Mouse (Mus musculus) intestine, postnatal 0 days (tissue): ENCODE data around the gene AU040320. TPM values are rescaled to one million over a fixed set of nuclear protein-coding genes. Genes with fewer than 3 reads are reported as not detected.

Source experiments
- ATAC-seq: fragments of 200-750 bp; cut with Nextera tagmentation; 2 replicates; pipeline ENCODE4 v1.8.0; 2017; ENCODE audit warnings: mild to moderate bottlenecking, moderate TSS enrichment, moderate library complexity
- H3K27ac ChIP-seq: fragments of 300-500 bp; sonication (generic); 2 replicates; pipeline ENCODE4 v1.5.1; 2014; ENCODE audit warnings: mild to moderate bottlenecking, low read depth, low read length, moderate library complexity
- H3K27me3 ChIP-seq: fragments of 300-500 bp; sonication (generic); replicated peaks from 2 replicates; pipeline ENCODE4 v1.6.1; 2014; ENCODE audit warnings: low read length, mixed read lengths; ENCODE audit not compliant: control insufficient read depth, insufficient read depth
- H3K36me3 ChIP-seq: fragments of 300-500 bp; sonication (generic); 2 replicates; pipeline ENCODE4 v1.6.1; 2014; ENCODE audit warnings: mild to moderate bottlenecking, moderate library complexity; ENCODE audit not compliant: control insufficient read depth, insufficient read depth
- H3K4me1 ChIP-seq: fragments of 300-500 bp; sonication (generic); replicated peaks from 2 replicates; pipeline ENCODE4 v1.6.1; 2014; ENCODE audit warnings: antibody characterized with exemption, low read length, mixed read lengths; ENCODE audit not compliant: control insufficient read depth, insufficient read depth
- H3K4me2 ChIP-seq: fragments of 300-500 bp; sonication (generic); replicated peaks from 2 replicates; pipeline ENCODE4 v1.6.1; 2014; ENCODE audit warnings: low read depth, mild to moderate bottlenecking, moderate library complexity
- H3K4me3 ChIP-seq: fragments of 300-500 bp; sonication (generic); 2 replicates; pipeline ENCODE4 v1.5.1; 2014; ENCODE audit warnings: low read depth, low read length
- H3K9ac ChIP-seq: fragments of 300-500 bp; sonication (generic); 2 replicates; pipeline ENCODE4 v1.6.1; 2014; ENCODE audit warnings: mild to moderate bottlenecking, low read depth, low read length
- H3K9me3 ChIP-seq: fragments of 300-500 bp; sonication (generic); 2 replicates; pipeline ENCODE4 v1.6.1; 2016; ENCODE audit warnings: mixed run types; ENCODE audit not compliant: control insufficient read depth
- CTCF ChIP-seq: sonication (generic); IDR thresholded peaks from 2 replicates; pipeline ENCODE4 v1.5.1; 2016; ENCODE audit warnings: low read depth, mild to moderate bottlenecking, control low read depth, antibody characterized with exemption, moderate library complexity
- WGBS: fragments of 180-500 bp; shearing (Covaris S2); extraction: QIAGEN DNeasy Blood & Tissue Kit; methylation state at CpG from one replicate; pipeline ENCODE4 v1.1.7; 2014; 5-methylcytosine and 5-hydroxymethylcytosine counted together
- polyA plus RNA-seq: library from polyadenylated mRNA; unstranded; fragments of >200 nt; fragmentation: Nextera tagmentation; extraction: Ambion mirVana; gene quantifications from 2 replicates; pipeline ENCODE4 v1.2.1, GENCODE M21; 2015

AU040320 gene
- polyA plus RNA-seq, 1 experiment from 2014 or later = 68.7 TPM

DNA sequence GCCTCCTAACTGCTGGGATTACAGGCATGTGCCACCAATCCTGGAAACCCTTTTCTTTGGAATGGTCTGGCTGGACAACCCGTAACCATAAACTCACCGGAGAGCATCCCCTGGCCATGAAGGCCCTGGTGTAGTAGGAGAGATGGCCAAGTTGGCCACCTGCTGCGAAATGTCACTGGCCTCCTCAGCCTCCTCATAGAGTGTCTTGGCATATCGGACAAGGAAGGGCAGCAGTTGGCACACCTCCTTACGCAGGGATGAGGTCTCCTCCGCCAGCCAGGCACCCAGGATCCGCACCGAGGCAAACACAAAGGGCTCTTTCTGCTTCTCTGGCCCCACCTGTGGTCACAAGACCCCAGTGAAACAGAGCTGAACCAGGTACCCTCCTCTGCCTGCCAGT, 5.0 kb upstream of the AU040320 start:
- TF ChIP-seq CTCF = no peak
- 92% methylated on average over 8 of the region's 8 CpGs for WGBS
- peaks cover 57% of the 10 kb centered on the region for H3K36me3 ChIP-seq
- H3K27me3 ChIP-seq = no peaks in the 10 kb centered on the region
- no peak overlapping the region for H3K4me3 ChIP-seq
- no peak for ATAC-seq
- no peaks in the 10 kb centered on the region for H3K9me3 ChIP-seq
- no peak overlapping the region for H3K4me2 ChIP-seq
- H3K9ac ChIP-seq = no peak overlapping the region
- H3K4me1 ChIP-seq = peaks cover 5% of the 10 kb centered on the region; the same call in 1 of the 2 replicates
- H3K27ac ChIP-seq = no peak overlapping the region

DNA sequence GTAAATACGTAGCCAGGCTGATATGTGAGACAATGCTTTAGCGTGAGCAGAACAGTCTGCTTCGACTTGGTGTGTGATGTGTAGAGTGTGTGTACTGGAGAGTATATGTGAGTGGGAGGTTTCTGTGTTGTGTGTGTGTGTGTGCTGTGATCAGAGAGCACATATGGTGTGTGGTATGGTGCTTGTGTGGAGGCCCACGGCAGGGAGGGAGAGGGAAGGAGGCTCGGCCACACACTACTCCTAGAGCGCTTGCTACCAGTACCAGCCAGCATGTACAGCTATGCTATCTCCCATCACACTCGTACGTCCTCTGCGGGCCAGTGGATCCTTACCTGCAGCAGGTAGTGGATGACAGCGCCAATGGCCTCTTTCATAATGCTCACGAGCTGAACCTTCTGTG, 3.8 kb upstream of the AU040320 start:
- Histone ChIP-seq H3K9me3 (no peaks in the 10 kb centered on the region), H3K36me3 (peaks cover 50% of the 10 kb centered on the region), H3K4me3 (no peak overlapping the region), H3K27ac (no peak overlapping the region), H3K4me1 (peaks cover 5% of the 10 kb centered on the region; the same call in 1 of the 2 replicates), H3K27me3 (no peaks in the 10 kb centered on the region), H3K9ac (no peak overlapping the region), H3K4me2 (no peak overlapping the region)
- no peak for TF ChIP-seq CTCF
- no peak for ATAC-seq
- 81% methylated on average over 11 of the region's 11 CpGs for WGBS

DNA sequence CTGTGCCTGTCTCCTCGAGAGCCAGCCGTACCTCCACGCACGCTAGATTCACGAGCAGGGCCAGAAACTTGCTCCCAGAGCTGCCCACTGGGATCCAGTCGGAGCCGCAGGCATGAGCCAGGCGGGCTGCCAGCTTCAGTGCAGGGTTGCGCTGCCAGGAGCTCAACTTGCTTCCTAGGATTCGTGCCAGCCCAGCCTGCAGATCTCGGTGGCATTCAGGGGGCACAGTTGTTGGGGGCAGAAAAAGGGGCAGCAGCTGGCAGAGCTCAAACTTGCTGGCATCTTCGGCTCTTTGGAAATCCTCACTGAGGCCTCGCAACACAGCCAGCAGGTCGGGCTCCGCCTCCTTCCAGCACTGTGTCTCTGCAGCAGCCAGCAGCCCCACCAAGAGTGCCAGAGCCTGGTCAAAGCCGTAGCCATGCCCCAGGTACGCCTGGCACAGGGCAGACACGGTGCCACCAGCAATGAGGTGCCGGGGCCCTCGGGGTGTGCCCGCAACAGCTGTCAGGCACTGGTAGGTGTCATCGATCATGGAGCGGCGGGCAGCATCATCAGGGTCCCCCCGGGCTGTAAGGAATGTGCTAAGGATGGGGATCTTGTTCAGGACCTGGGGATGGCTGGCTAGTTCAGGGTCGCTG, 3.2 kb upstream of the AU040320 start:
- no peaks in the 10 kb centered on the region for H3K9me3 ChIP-seq
- no peak overlapping the region for H3K27ac ChIP-seq
- H3K4me2 ChIP-seq = no peak overlapping the region
- H3K4me1 ChIP-seq = peaks cover 5% of the 10 kb centered on the region; the same call in 1 of the 2 replicates
- no peak overlapping the region for H3K4me3 ChIP-seq
- no peak for ATAC-seq
- H3K36me3 ChIP-seq = peaks cover 44% of the 10 kb centered on the region
- H3K27me3 ChIP-seq = no peaks in the 10 kb centered on the region
- no peak overlapping the region for H3K9ac ChIP-seq
- WGBS = 85% methylated on average over 26 of the region's 26 CpGs
- no peak for TF ChIP-seq CTCF

DNA sequence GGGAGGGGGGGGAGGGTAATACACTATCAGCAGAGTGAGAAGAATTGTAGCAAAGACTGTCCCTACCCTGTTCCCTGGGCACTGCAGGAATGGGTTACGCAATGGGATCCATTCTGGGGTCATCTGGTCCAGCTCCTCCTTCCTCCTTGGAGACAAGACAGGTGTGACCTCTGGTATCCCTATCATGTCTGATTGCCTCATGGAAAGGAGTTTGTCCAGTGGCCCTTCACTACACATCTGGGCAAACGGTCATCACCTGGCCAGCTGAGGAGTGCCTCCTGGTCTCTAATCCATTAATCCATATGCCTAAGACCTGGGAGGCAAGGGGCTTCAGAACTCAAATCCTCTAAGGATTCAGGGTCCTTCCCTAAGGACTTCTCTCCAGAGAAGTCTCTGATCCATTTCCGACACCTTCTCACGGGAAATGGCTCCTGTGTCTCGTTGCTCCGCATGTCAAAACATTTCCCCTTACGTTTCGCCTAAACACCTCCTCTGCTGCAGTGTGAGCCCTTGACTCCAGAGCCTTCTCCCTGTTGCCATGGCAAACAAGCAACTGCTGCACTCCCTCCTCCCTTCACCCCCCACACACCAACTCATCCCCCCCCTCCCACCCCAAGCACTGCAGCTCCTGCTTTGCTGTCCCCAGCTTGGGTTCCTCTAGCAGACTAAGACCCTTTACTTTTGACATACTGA, 2.3 kb upstream of the AU040320 start:
- H3K4me1 ChIP-seq = peaks cover 5% of the 10 kb centered on the region; the same call in 1 of the 2 replicates
- no peak for ATAC-seq
- peak overlapping the region; percentile 98; the same call in 1 of the 2 replicates for H3K4me2 ChIP-seq
- no peak overlapping the region for H3K27ac ChIP-seq
- peaks cover 40% of the 10 kb centered on the region for H3K36me3 ChIP-seq
- 82% methylated on average over 8 of the region's 8 CpGs for WGBS
- H3K9me3 ChIP-seq = no peaks in the 10 kb centered on the region
- H3K9ac ChIP-seq = no peak overlapping the region
- no peak for TF ChIP-seq CTCF
- H3K4me3 ChIP-seq = no peak overlapping the region
- no peaks in the 10 kb centered on the region for H3K27me3 ChIP-seq

DNA sequence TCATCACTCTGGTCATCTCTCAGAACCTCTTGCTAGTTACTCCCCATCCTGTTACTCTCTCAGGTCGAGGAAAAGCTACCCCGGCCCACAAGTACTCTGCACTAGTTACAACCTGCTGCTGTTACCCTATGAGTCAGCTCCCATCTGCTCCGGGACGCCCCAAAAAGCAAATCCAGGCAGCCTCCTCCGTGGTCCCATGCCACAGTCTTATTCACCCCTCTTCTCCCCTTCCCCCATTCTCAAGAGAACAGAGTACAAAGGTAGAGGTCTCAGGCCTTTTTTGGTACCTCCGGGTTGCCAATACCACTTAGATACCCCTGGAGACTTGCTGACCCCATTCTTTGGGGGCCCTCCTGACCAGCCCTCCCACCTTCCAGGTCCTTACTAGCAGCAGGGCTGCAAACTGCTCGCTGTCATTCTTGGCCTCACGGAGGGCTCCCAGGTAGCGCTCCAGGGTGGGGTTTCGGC, 1.8 kb upstream of the AU040320 start:
- peaks cover 5% of the 10 kb centered on the region; the same call in 1 of the 2 replicates for H3K4me1 ChIP-seq
- no peak overlapping the region for H3K4me3 ChIP-seq
- TF ChIP-seq CTCF = no peak
- H3K9me3 ChIP-seq = no peaks in the 10 kb centered on the region
- 71% methylated on average over 10 of the region's 10 CpGs for WGBS
- H3K36me3 ChIP-seq = peaks cover 34% of the 10 kb centered on the region
- peak overlapping the region; percentile 98 for H3K4me2 ChIP-seq
- no peak for ATAC-seq
- no peak overlapping the region for H3K9ac ChIP-seq
- H3K27ac ChIP-seq = no peak overlapping the region
- H3K27me3 ChIP-seq = no peaks in the 10 kb centered on the region

DNA sequence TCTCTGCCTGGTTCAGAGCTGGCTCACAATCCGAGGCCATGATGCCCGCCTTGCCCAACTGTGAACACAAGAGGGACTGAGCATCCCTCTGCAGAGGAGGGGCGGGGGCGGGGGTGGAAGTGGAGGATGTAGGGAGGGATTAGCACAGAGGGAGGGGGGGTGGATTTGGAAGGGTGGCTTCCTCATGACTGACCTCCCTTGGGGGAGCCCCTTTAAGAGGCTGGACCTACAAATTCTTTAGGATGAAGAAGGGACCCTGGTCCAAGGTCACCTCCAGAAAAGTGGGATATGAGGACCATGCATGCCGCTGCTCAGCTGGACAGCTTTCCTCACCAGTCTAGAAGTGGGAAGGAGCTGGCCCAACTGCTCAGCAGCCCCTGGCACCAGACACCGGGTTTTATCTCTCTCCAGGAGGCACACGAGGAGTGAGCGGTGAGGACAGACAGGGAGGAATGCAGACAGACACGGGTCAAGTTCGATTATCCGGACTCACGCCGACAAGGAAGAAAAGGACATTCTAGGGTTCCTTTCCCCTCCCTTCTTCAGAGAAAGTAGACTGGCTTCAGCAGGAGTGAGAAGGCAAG, 1.2 kb upstream of the AU040320 start:
- Histone ChIP-seq H3K4me1 (peaks cover 5% of the 10 kb centered on the region; the same call in 1 of the 2 replicates), H3K27me3 (no peaks in the 10 kb centered on the region), H3K4me3 (peak overlapping the region; percentile 81), H3K9me3 (no peaks in the 10 kb centered on the region), H3K27ac (peak overlapping the region; percentile 28; the same call in 1 of the 2 replicates), H3K36me3 (peaks cover 29% of the 10 kb centered on the region), H3K9ac (peak overlapping the region; percentile 83), H3K4me2 (peak overlapping the region; percentile 98)
- no peak for ATAC-seq
- WGBS = 12% methylated on average over 13 of the region's 13 CpGs
- no peak for TF ChIP-seq CTCF
